In genomic region chr4:142829711-142830110, GRCm38 (mm10) we compare ENCODE assay signal across 16 mouse cellular contexts.
"Had no signal": no experiment of that assay in that cellular context is flagged by ENCODE, and none has a peak within 500 bp of the region (broad histone marks: within the 10 kb centered on the region; RNA-seq: fewer than 3 reads in every experiment).

No protein-coding gene starts in this region.

- H3K4me3 ChIP-seq: layer of hippocampus, adult 2 months; limb, embryonic 12.5 days; liver, embryonic 13.5 days; lung, embryonic 15.5 days; megakaryocyte, embryonic 14.5 days; midbrain, embryonic 12.5 days; neural tube, embryonic 12.5 days; stomach, embryonic 15.5 days had no signal

- H3K4me2 ChIP-seq: limb, embryonic 12.5 days; liver, embryonic 13.5 days; lung, embryonic 15.5 days; midbrain, embryonic 12.5 days; neural tube, embryonic 12.5 days; stomach, embryonic 15.5 days had no signal

- H3K27ac ChIP-seq: layer of hippocampus, adult 2 months; limb, embryonic 12.5 days; liver, embryonic 13.5 days; lung, embryonic 15.5 days; macrophage; midbrain, embryonic 12.5 days; neural tube, embryonic 12.5 days; stomach, embryonic 15.5 days had no signal

- H3K9me3 ChIP-seq: limb, embryonic 12.5 days; liver, embryonic 13.5 days; lung, embryonic 15.5 days; midbrain, embryonic 12.5 days; neural tube, embryonic 12.5 days; stomach, embryonic 15.5 days had no signal

- ATAC-seq: liver, postnatal 0 days had no signal

- H3K4me1 ChIP-seq: liver, embryonic 13.5 days; lung, embryonic 15.5 days; megakaryocyte, embryonic 14.5 days had no signal

- H3K9ac ChIP-seq: limb, embryonic 12.5 days; liver, embryonic 13.5 days; liver, postnatal 0 days; lung, embryonic 15.5 days; midbrain, embryonic 12.5 days; neural tube, embryonic 12.5 days; stomach, embryonic 15.5 days had no signal

- DNase-seq: kidney, postnatal 10 days; kidney, postnatal 4 days; liver; liver, embryonic 13.5 days; liver, postnatal 0 days; lung, postnatal 14 days; thymus, adult 2 months; thymus, postnatal 36 days had no signal

- H3K27me3 ChIP-seq: limb, embryonic 12.5 days; liver, embryonic 13.5 days; lung, embryonic 15.5 days; megakaryocyte, embryonic 14.5 days; midbrain, embryonic 12.5 days; neural tube, embryonic 12.5 days; stomach, embryonic 15.5 days had no signal

- H3K36me3 ChIP-seq: limb, embryonic 12.5 days; liver, embryonic 13.5 days; lung, embryonic 15.5 days; midbrain, embryonic 12.5 days; neural tube, embryonic 12.5 days; stomach, embryonic 15.5 days had no signal
